Mouse (Mus musculus): ENCODE measurements around the gene Chst1. TPM values are rescaled to one million over a fixed set of nuclear protein-coding genes. Genes with fewer than 3 reads are reported as not detected.

Gene Chst1
- polyA plus RNA-seq, 1 experiment from 2014 or later, result 8.9 TPM

DNA sequence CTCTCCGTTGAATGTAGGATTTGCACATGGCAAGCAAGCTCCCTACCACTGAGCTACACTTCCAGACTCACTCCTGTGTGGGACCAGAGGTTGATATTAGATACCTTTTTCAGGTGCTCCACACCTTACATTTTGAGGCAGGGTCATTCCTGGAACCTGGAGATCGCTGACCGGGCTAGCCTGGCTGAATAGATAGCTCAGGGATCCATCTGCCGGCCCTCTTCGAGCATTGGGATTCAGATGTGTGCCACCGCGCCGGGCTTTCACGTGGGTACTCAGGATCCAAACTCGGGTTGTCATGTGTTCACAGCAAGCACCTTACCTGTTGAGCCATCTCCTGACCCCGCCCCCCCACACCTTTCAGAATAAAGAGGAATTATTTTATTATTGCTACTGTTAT is 31.3 kb downstream of the Chst1 start:
- Histone ChIP-seq H3K9me3 (ENCODE audit: low read length) (no peaks in the 10 kb centered on the region), H3K4me2 (replicated peaks; ENCODE audit: low read depth, low read length) (no peak overlapping the region), H3K4me3 (ENCODE audit: low read length) (no peak overlapping the region), H3K36me3 (ENCODE audit: insufficient read depth, low read length) (no peaks in the 10 kb centered on the region), H3K9ac (replicated peaks; ENCODE audit: low read length) (no peak overlapping the region), H3K4me1 (ENCODE audit: insufficient read depth, low read length) (no peaks in the 10 kb centered on the region), H3K27me3 (ENCODE audit: insufficient read depth, low read length) (no peaks in the 10 kb centered on the region), H3K27ac (ENCODE audit: low read length) (no peak overlapping the region)
- no peak for ATAC-seq (ENCODE audit: low FRiP score, low TSS enrichment)
- WGBS, result 92% methylated on average over 11 of the region's 11 CpGs

DNA sequence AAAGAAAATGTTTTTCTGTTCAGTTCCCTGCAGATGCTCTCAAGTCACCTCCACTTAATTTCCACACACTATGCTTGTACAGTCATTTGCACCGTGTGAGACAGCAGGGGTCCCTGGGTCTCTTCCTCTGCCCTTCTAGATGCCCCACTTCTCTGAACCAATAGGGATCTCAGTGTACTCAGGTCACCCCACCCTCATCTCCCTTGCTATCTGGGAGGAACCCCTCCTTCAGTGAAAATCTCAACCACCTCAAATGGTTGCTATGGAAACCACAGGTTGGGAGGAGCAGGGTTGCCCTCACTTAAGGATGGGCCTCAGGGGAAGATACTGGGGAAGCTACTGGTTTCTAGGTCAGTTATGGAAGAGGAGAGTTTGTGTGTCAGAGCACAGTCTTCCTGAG is 32.5 kb downstream of the Chst1 start:
- Histone ChIP-seq H3K27me3 (ENCODE audit: insufficient read depth, low read length) (no peaks in the 10 kb centered on the region), H3K27ac (ENCODE audit: low read length) (no peak overlapping the region), H3K4me2 (replicated peaks; ENCODE audit: low read depth, low read length) (no peak overlapping the region), H3K4me3 (ENCODE audit: low read length) (no peak overlapping the region), H3K4me1 (ENCODE audit: insufficient read depth, low read length) (no peaks in the 10 kb centered on the region), H3K9me3 (ENCODE audit: low read length) (no peaks in the 10 kb centered on the region), H3K36me3 (ENCODE audit: insufficient read depth, low read length) (no peaks in the 10 kb centered on the region), H3K9ac (replicated peaks; ENCODE audit: low read length) (no peak overlapping the region)
- no peak for ATAC-seq (ENCODE audit: low FRiP score, low TSS enrichment)
- WGBS, result 66% methylated on average over 1 of the region's 1 CpGs

- no peak for ATAC-seq (ENCODE audit: low FRiP score, low TSS enrichment)
- no peak overlapping the region for H3K9ac ChIP-seq (replicated peaks; ENCODE audit: low read length)
- H3K4me2 ChIP-seq (replicated peaks; ENCODE audit: low read depth, low read length), result no peak overlapping the region
- no peak overlapping the region for H3K4me3 ChIP-seq (ENCODE audit: low read length)
- H3K27ac ChIP-seq (ENCODE audit: low read length), result no peak overlapping the region
- H3K9me3 ChIP-seq (ENCODE audit: low read length), result 0 out of 2 replicates have a peak, but pooled peaks cover 4% of the 10 kb centered on the region
- WGBS, result 19% methylated on average over 8 of the region's 8 CpGs
- H3K36me3 ChIP-seq (ENCODE audit: insufficient read depth, low read length), result no peaks in the 10 kb centered on the region
- peaks cover 7% of the 10 kb centered on the region for H3K4me1 ChIP-seq (ENCODE audit: insufficient read depth, low read length)
- no peaks in the 10 kb centered on the region for H3K27me3 ChIP-seq (ENCODE audit: insufficient read depth, low read length)
Observed at GRCm38 (mm10) chr2:92640555-92640954, 41.0 kb downstream of the Chst1 start.

GRCm38 (mm10) chr2:92645282-92646037 is 46.0 kb downstream of the Chst1 start:
- H3K9ac ChIP-seq (replicated peaks; ENCODE audit: low read length), result 0 out of 2 replicates have a peak overlapping the region, but pooled peaks have one; percentile 8
- 23% methylated on average over 7 of the region's 7 CpGs for WGBS
- H3K27me3 ChIP-seq (ENCODE audit: insufficient read depth, low read length), result no peaks in the 10 kb centered on the region
- H3K27ac ChIP-seq (ENCODE audit: low read length), result peak overlapping the region; percentile 79
- no peak overlapping the region for H3K4me3 ChIP-seq (ENCODE audit: low read length)
- H3K9me3 ChIP-seq (ENCODE audit: low read length), result 0 out of 2 replicates have a peak, but pooled peaks cover 4% of the 10 kb centered on the region
- H3K4me2 ChIP-seq (replicated peaks; ENCODE audit: low read depth, low read length), result no peak overlapping the region
- peaks cover 17% of the 10 kb centered on the region for H3K4me1 ChIP-seq (ENCODE audit: insufficient read depth, low read length)
- H3K36me3 ChIP-seq (ENCODE audit: insufficient read depth, low read length), result no peaks in the 10 kb centered on the region
- peak; percentile 83 for ATAC-seq (ENCODE audit: low FRiP score, low TSS enrichment)

- no peak for ATAC-seq (ENCODE audit: low FRiP score, low TSS enrichment)
- H3K9ac ChIP-seq (replicated peaks; ENCODE audit: low read length), result no peak overlapping the region
- no peak overlapping the region for H3K4me3 ChIP-seq (ENCODE audit: low read length)
- H3K9me3 ChIP-seq (ENCODE audit: low read length), result no peaks in the 10 kb centered on the region
- WGBS, result 33% methylated on average over 5 of the region's 5 CpGs
- H3K27ac ChIP-seq (ENCODE audit: low read length), result no peak overlapping the region
- H3K27me3 ChIP-seq (ENCODE audit: insufficient read depth, low read length), result no peaks in the 10 kb centered on the region
- peaks cover 17% of the 10 kb centered on the region for H3K4me1 ChIP-seq (ENCODE audit: insufficient read depth, low read length)
- no peak overlapping the region for H3K4me2 ChIP-seq (replicated peaks; ENCODE audit: low read depth, low read length)
- H3K36me3 ChIP-seq (ENCODE audit: insufficient read depth, low read length), result no peaks in the 10 kb centered on the region
Observed at GRCm38 (mm10) chr2:92649154-92649801, 49.8 kb downstream of the Chst1 start.

GRCm38 (mm10) chr2:92650428-92650827 is 50.9 kb downstream of the Chst1 start:
- 59% methylated on average over 1 of the region's 1 CpGs for WGBS

GRCm38 (mm10) chr2:92651294-92651816 is 51.8 kb downstream of the Chst1 start:
- no peak for ATAC-seq (ENCODE audit: low FRiP score, low TSS enrichment)
- H3K9ac ChIP-seq (replicated peaks; ENCODE audit: low read length), result no peak overlapping the region
- H3K4me3 ChIP-seq (ENCODE audit: low read length), result no peak overlapping the region
- H3K36me3 ChIP-seq (ENCODE audit: insufficient read depth, low read length), result no peaks in the 10 kb centered on the region
- no peaks in the 10 kb centered on the region for H3K9me3 ChIP-seq (ENCODE audit: low read length)
- no peak overlapping the region for H3K27ac ChIP-seq (ENCODE audit: low read length)
- no peak overlapping the region for H3K4me2 ChIP-seq (replicated peaks; ENCODE audit: low read depth, low read length)
- peaks cover 7% of the 10 kb centered on the region; the same call in 1 of the 2 replicates for H3K4me1 ChIP-seq (ENCODE audit: insufficient read depth, low read length)
- H3K27me3 ChIP-seq (ENCODE audit: insufficient read depth, low read length), result no peaks in the 10 kb centered on the region
- WGBS, result 83% methylated on average over 7 of the region's 7 CpGs

More at GRCm38 (mm10) chr2:92650428-92650827, 50.9 kb downstream of the Chst1 start:
- Histone ChIP-seq H3K27ac (ENCODE audit: low read length) (no peak overlapping the region), H3K9me3 (ENCODE audit: low read length) (no peaks in the 10 kb centered on the region), H3K4me1 (ENCODE audit: insufficient read depth, low read length) (peaks cover 14% of the 10 kb centered on the region), H3K4me3 (ENCODE audit: low read length) (no peak overlapping the region), H3K36me3 (ENCODE audit: insufficient read depth, low read length) (no peaks in the 10 kb centered on the region), H3K4me2 (replicated peaks; ENCODE audit: low read depth, low read length) (no peak overlapping the region), H3K9ac (replicated peaks; ENCODE audit: low read length) (no peak overlapping the region), H3K27me3 (ENCODE audit: insufficient read depth, low read length) (no peaks in the 10 kb centered on the region)
- no peak for ATAC-seq (ENCODE audit: low FRiP score, low TSS enrichment)

DNA sequence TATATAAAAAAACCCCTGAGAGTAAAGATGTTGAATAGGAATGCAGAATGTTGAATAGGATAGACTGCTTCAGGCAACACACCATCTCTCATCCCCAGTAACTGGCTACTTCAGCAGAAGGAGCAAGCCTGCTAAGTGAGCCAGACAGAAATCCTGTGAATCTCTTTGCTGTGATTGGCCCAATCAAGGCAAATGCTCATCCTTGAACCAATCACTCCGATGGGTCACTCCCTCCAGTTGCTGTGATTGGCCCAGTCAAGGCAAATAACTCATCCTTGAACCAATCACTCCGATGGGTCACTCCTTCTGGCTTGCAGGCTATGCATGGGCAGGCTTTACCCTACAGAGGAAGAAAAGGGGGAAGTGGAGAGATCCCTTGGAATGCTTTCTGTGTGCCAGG is 57.7 kb downstream of the Chst1 start:
- Histone ChIP-seq H3K27me3 (ENCODE audit: insufficient read depth, low read length) (no peaks in the 10 kb centered on the region), H3K4me1 (ENCODE audit: insufficient read depth, low read length) (peaks cover 6% of the 10 kb centered on the region; the same call in 1 of the 2 replicates), H3K9me3 (ENCODE audit: low read length) (no peaks in the 10 kb centered on the region), H3K4me3 (ENCODE audit: low read length) (no peak overlapping the region), H3K4me2 (replicated peaks; ENCODE audit: low read depth, low read length) (no peak overlapping the region), H3K9ac (replicated peaks; ENCODE audit: low read length) (no peak overlapping the region), H3K36me3 (ENCODE audit: insufficient read depth, low read length) (no peaks in the 10 kb centered on the region), H3K27ac (ENCODE audit: low read length) (no peak overlapping the region)
- 85% methylated on average over 2 of the region's 2 CpGs for WGBS
- no peak for ATAC-seq (ENCODE audit: low FRiP score, low TSS enrichment)

- 33% methylated on average over 1 of the region's 1 CpGs for WGBS
Observed at GRCm38 (mm10) chr2:92658293-92659150, 59.0 kb downstream of the Chst1 start.

More at GRCm38 (mm10) chr2:92658293-92659150, 59.0 kb downstream of the Chst1 start:
- no peak for ATAC-seq (ENCODE audit: low FRiP score, low TSS enrichment)
- Histone ChIP-seq H3K27me3 (ENCODE audit: insufficient read depth, low read length) (no peaks in the 10 kb centered on the region), H3K4me3 (ENCODE audit: low read length) (no peak overlapping the region), H3K9me3 (ENCODE audit: low read length) (no peaks in the 10 kb centered on the region), H3K4me2 (replicated peaks; ENCODE audit: low read depth, low read length) (no peak overlapping the region), H3K4me1 (ENCODE audit: insufficient read depth, low read length) (peaks cover 6% of the 10 kb centered on the region; the same call in 1 of the 2 replicates), H3K27ac (ENCODE audit: low read length) (no peak overlapping the region), H3K36me3 (ENCODE audit: insufficient read depth, low read length) (no peaks in the 10 kb centered on the region), H3K9ac (replicated peaks; ENCODE audit: low read length) (no peak overlapping the region)
